Mouse (Mus musculus): Measurements from ENCODE around the gene Chml. TPM values are rescaled to one million over a fixed set of nuclear protein-coding genes. Genes with fewer than 3 reads are reported as not detected.

Gene Chml
- 2.5 and 2.7 TPM in 2 replicates for polyA plus RNA-seq (2015; fragmentation: Nextera tagmentation; extraction: Ambion mirVana)

DNA sequence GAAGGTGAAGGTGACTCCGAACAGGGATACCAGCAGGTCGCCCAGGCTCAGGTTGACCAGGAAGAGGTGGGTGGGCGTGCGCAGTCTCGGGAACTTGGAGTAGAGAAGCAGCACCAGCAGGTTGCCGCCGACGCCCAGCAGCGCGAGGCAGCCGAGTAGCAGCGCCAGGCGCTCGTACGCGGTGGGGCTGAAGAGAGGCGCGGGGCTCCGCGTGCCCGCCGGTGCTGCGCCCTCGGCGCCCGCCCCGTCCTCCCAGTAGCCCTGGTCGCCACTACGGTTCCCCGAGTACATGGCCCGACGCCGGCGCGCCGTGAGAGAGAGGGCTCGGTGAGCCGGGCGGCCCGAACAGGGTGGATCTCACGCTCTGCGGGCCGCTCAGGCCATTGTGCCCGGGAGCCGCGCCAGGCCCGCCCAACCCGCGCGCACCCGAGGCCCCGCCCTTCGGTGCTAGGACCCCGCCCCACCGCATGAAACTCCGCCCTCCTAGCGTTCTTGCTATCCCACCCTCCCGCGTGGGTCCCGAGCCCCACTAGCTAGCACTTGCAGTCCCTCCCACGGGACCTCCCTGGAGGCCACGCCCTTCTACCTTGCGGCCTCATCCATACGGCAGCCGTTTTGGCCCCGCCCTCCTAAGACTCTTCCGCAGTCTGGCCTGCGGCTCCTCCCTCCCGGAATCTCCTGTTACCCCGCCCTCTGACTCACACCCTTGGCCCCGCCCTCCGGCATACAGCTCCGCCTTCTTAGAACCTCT lies at the start of gene Chml, which contains the start of gene Opn3:
Chml (minus strand) TSS at position 656 of the 751 bp plus-strand sequence.
Opn3 (minus strand) TSS at position 531 of the 751 bp plus-strand sequence.
- peak within 1 kb of the TSS; percentile 90 for H3K27ac ChIP-seq
- H3K4me3 ChIP-seq = peak within 1 kb of the TSS; percentile 67
- peaks cover 22% of the 10 kb centered on the region for H3K4me1 ChIP-seq
- H3K4me2 ChIP-seq = peak within 1 kb of the TSS; percentile 93
- ATAC-seq (ENCODE audit: borderline replicate concordance, extremely low read depth, low FRiP score, low TSS enrichment) = peak; percentile 98
- WGBS = under 1% methylated on average over 32 of the region's 73 CpGs
- H3K27me3 ChIP-seq = no peaks in the 10 kb centered on the region
- peak within 1 kb of the TSS; percentile 83 for H3K9ac ChIP-seq
- H3K36me3 ChIP-seq = peaks cover 7% of the 10 kb centered on the region; the same call in 1 of the 2 replicates
- H3K9me3 ChIP-seq = no peaks in the 10 kb centered on the region

DNA sequence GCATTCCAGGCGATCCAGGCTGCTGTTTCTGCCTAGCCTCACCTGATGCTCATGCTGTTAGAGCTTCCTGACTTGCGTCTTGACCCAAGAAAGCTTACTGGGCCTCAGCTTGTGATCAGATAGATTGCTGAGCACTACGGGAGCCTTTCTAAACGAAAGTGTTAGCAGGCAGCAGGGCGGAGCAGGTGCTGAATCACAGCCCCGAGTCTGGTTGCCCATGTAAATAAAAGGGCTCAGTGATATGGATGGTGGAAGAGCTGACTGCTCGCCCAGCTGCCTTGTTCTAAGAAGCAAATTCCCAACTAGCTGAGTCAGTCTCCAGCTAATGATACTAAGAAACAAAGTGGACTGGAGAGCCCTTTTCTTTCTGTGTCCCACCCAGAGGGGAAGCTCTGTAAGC lies 33.1 kb upstream of the Chml start:
- H3K9me3 ChIP-seq = no peaks in the 10 kb centered on the region
- no peak overlapping the region for H3K4me2 ChIP-seq
- H3K4me1 ChIP-seq = no peaks in the 10 kb centered on the region
- H3K27me3 ChIP-seq = no peaks in the 10 kb centered on the region
- H3K36me3 ChIP-seq = no peaks in the 10 kb centered on the region
- H3K4me3 ChIP-seq = no peak overlapping the region
- no peak overlapping the region for H3K9ac ChIP-seq
- no peak overlapping the region for H3K27ac ChIP-seq
- 25% methylated on average over 7 of the region's 7 CpGs for WGBS
- no peak for ATAC-seq (ENCODE audit: borderline replicate concordance, extremely low read depth, low FRiP score, low TSS enrichment)

DNA sequence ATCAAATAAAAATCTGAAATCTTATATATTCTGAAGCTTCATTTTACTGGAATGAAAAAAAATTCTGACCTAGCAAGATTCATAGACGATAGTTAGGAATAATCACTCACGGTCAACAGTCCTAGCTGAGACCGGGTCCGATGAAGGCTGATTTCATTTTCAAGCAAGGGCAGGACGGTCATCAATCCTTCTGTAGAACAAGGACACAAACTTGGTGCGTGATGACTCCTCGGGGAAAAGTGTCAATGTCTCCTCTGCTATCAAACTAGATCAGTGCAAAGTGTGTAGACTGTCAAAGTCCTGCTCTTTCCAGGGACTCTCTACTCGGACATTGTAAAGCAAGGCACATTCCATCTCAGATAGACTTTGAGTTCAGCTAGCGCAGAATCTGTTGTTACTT lies 24.1 kb upstream of the Chml start:
- Histone ChIP-seq H3K4me3 (no peak overlapping the region), H3K9ac (no peak overlapping the region), H3K4me2 (no peak overlapping the region), H3K9me3 (no peaks in the 10 kb centered on the region), H3K36me3 (no peaks in the 10 kb centered on the region), H3K27ac (no peak overlapping the region), H3K4me1 (0 out of 2 replicates have a peak, but pooled peaks cover 3% of the 10 kb centered on the region), H3K27me3 (no peaks in the 10 kb centered on the region)
- ATAC-seq (ENCODE audit: borderline replicate concordance, extremely low read depth, low FRiP score, low TSS enrichment) = no peak
- 82% methylated on average over 9 of the region's 9 CpGs for WGBS

DNA sequence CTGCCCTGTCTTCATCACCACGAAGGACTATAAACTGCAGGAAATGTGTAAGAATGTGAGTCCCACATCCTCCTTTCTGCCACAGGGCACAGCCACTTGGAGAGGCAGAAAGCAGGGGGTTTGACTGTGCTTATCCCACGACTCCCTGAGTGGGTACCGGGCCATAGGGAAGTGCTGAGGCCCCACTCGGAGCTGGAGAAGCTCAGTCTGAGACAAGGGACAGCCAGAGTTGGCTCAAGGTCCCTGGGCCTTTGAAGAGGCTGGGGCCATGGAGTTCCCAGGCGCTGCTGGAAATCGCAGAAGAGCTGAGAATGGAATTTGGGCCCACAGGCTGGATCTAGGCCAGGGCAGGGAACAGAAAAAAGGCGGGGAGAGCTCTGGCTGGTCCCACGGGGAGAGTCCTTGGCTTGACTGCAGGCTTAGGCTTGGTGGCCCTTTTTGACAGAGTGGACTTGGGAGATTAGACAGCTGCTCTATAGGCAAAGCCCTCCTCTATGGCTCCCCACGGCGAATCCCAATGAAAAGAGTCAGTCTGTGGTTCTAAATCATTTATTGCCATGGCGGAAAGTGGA lies 19.7 kb upstream of the Chml start:
- Histone ChIP-seq H3K9me3 (no peaks in the 10 kb centered on the region), H3K27ac (no peak overlapping the region), H3K9ac (no peak overlapping the region), H3K27me3 (no peaks in the 10 kb centered on the region), H3K4me2 (no peak overlapping the region), H3K36me3 (no peaks in the 10 kb centered on the region), H3K4me1 (0 out of 2 replicates have a peak, but pooled peaks cover 3% of the 10 kb centered on the region), H3K4me3 (no peak overlapping the region)
- WGBS = 62% methylated on average over 11 of the region's 11 CpGs
- peak; percentile 55; the same call in 1 of the 2 replicates for ATAC-seq (ENCODE audit: borderline replicate concordance, extremely low read depth, low FRiP score, low TSS enrichment)

GRCm38 (mm10) chr1:175708013-175708412 lies 15.3 kb upstream of the Chml start:
- no peak overlapping the region for H3K9ac ChIP-seq
- H3K4me1 ChIP-seq = 0 out of 2 replicates have a peak, but pooled peaks cover 3% of the 10 kb centered on the region
- no peaks in the 10 kb centered on the region for H3K27me3 ChIP-seq
- ATAC-seq (ENCODE audit: borderline replicate concordance, extremely low read depth, low FRiP score, low TSS enrichment) = no peak
- no peak overlapping the region for H3K4me2 ChIP-seq
- H3K4me3 ChIP-seq = no peak overlapping the region
- H3K27ac ChIP-seq = no peak overlapping the region
- H3K9me3 ChIP-seq = no peaks in the 10 kb centered on the region
- no peaks in the 10 kb centered on the region for H3K36me3 ChIP-seq

DNA sequence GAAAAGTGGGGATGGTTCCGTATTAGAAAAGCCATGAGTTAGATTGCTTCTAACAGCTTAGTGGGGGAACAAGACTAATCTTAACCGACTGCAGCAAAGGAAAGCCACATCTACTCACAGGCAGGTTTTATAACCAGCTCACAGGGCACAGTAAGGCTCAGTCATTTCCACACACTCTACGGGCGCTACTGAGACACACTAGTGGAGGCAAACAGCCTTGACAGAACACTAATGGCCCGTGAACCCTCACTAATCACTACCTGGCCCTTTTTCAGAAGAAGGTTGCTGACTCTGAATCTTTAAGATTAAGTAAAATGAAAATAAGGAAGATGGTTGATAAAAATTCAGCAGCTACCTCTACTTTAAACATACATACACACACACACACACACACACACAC lies 14.9 kb upstream of the Chml start:
- H3K9me3 ChIP-seq = no peaks in the 10 kb centered on the region
- no peaks in the 10 kb centered on the region for H3K27me3 ChIP-seq
- 0 out of 2 replicates have a peak, but pooled peaks cover 3% of the 10 kb centered on the region for H3K4me1 ChIP-seq
- H3K36me3 ChIP-seq = no peaks in the 10 kb centered on the region
- no peak overlapping the region for H3K27ac ChIP-seq
- 67% methylated on average over 5 of the region's 5 CpGs for WGBS
- no peak overlapping the region for H3K4me3 ChIP-seq
- ATAC-seq (ENCODE audit: borderline replicate concordance, extremely low read depth, low FRiP score, low TSS enrichment) = no peak
- H3K4me2 ChIP-seq = no peak overlapping the region
- H3K9ac ChIP-seq = no peak overlapping the region

DNA sequence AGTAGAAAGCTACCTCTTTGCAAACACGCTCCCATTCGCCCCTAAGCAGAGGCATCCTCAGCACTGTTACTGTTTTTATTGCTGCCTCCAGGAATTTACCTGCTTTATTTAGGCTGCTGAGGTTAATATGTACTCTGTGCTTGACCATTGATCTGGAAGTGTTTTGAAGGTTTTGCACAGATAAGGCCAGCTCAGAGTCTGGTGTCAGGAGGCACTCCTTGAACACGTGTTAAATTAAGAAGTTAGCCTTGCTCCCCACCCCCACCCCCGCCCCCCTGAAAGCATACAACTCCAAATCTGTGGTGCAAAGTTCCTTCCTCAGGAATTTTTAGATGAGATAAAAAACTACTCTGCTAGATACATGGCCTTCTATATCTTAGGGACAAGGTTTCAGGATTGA lies 8.4 kb upstream of the Chml start:
- no peak overlapping the region for H3K4me2 ChIP-seq
- ATAC-seq (ENCODE audit: borderline replicate concordance, extremely low read depth, low FRiP score, low TSS enrichment) = no peak
- no peaks in the 10 kb centered on the region for H3K9me3 ChIP-seq
- WGBS = 45% methylated on average over 4 of the region's 4 CpGs
- no peak overlapping the region for H3K27ac ChIP-seq
- H3K4me3 ChIP-seq = no peak overlapping the region
- H3K9ac ChIP-seq = no peak overlapping the region
- H3K27me3 ChIP-seq = no peaks in the 10 kb centered on the region
- H3K4me1 ChIP-seq = no peaks in the 10 kb centered on the region
- no peaks in the 10 kb centered on the region for H3K36me3 ChIP-seq

DNA sequence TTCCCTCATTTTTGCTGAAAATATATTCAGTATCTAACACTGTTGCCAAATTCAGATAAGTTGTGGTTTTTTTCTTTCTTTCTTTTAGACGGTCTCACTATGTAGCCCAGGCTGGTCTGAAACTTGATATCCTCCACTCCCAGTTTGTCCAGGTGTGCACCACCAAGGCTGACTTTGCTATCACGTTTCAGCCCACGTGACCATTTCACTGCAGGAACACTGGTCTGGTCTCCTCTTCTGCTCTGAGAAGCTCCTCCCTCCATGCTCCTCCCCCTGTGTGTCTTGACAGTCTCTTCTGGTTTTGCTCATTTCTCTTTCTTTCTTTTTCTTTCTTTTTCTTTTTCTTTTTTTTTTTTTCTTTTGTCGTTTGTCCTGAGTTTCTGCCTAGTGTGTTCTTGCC lies 7.1 kb upstream of the Chml start:
- H3K4me3 ChIP-seq = no peak overlapping the region
- no peaks in the 10 kb centered on the region for H3K27me3 ChIP-seq
- no peak overlapping the region for H3K9ac ChIP-seq
- no peaks in the 10 kb centered on the region for H3K36me3 ChIP-seq
- no peak overlapping the region for H3K27ac ChIP-seq
- no peaks in the 10 kb centered on the region for H3K4me1 ChIP-seq
- 29% methylated on average over 4 of the region's 4 CpGs for WGBS
- H3K4me2 ChIP-seq = no peak overlapping the region
- H3K9me3 ChIP-seq = no peaks in the 10 kb centered on the region
- no peak for ATAC-seq (ENCODE audit: borderline replicate concordance, extremely low read depth, low FRiP score, low TSS enrichment)

GRCm38 (mm10) chr1:175699375-175699774 lies 6.7 kb upstream of the Chml start:
- H3K9me3 ChIP-seq = no peaks in the 10 kb centered on the region
- no peak overlapping the region for H3K4me3 ChIP-seq
- H3K27me3 ChIP-seq = no peaks in the 10 kb centered on the region
- H3K4me2 ChIP-seq = no peak overlapping the region
- H3K9ac ChIP-seq = no peak overlapping the region
- 48% methylated on average over 3 of the region's 3 CpGs for WGBS
- H3K36me3 ChIP-seq = no peaks in the 10 kb centered on the region
- H3K4me1 ChIP-seq = no peaks in the 10 kb centered on the region
- ATAC-seq (ENCODE audit: borderline replicate concordance, extremely low read depth, low FRiP score, low TSS enrichment) = no peak
- H3K27ac ChIP-seq = no peak overlapping the region

DNA sequence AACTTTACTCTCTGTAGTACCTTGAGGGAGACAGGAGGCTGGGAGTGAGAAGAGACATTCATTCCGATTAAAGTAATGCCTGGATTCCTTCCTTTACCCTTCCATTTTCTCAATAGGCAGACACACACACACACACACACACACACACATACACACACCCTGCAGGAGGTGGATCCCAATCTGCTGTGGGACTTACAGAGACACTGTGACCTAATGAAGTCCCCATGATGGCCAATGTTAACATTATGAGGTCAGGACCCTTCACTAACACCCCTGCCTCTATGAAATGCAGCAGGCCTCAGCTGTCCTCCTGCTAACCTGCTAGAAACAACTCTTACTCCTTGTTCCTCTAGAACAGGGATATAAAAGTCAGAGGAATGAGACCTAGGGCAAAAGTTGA lies 5.6 kb upstream of the Chml start, which contains the start of gene Wdr64:
Wdr64 (plus strand) TSS at position 301 of the 400 bp plus-strand sequence.
- ATAC-seq (ENCODE audit: borderline replicate concordance, extremely low read depth, low FRiP score, low TSS enrichment) = no peak
- WGBS = 69% methylated on average over 1 of the region's 1 CpGs
- Histone ChIP-seq H3K4me2 (no peak within 1 kb of the TSS), H3K27me3 (no peaks in the 10 kb centered on the region), H3K36me3 (no peaks in the 10 kb centered on the region), H3K9ac (no peak within 1 kb of the TSS), H3K4me3 (no peak within 1 kb of the TSS), H3K27ac (no peak within 1 kb of the TSS), H3K9me3 (no peaks in the 10 kb centered on the region), H3K4me1 (0 out of 2 replicates have a peak, but pooled peaks cover 6% of the 10 kb centered on the region)

- Histone ChIP-seq H3K4me3 (peak overlapping the region; percentile 67), H3K4me2 (peak overlapping the region; percentile 93), H3K9me3 (no peaks in the 10 kb centered on the region), H3K9ac (no peak overlapping the region), H3K27ac (no peak overlapping the region), H3K36me3 (no peaks in the 10 kb centered on the region), H3K27me3 (no peaks in the 10 kb centered on the region), H3K4me1 (peaks cover 22% of the 10 kb centered on the region)
- WGBS = 30% methylated on average over 12 of the region's 12 CpGs
- ATAC-seq (ENCODE audit: borderline replicate concordance, extremely low read depth, low FRiP score, low TSS enrichment) = no peak
Measured at GRCm38 (mm10) chr1:175693429-175693960, 794 bp upstream of the Chml start.

GRCm38 (mm10) chr1:175692997-175693361 lies 278 bp upstream of the Chml start:
- H3K4me3 ChIP-seq = peak overlapping the region; percentile 67
- ATAC-seq (ENCODE audit: borderline replicate concordance, extremely low read depth, low FRiP score, low TSS enrichment) = no peak
- no peaks in the 10 kb centered on the region for H3K9me3 ChIP-seq
- H3K27ac ChIP-seq = no peak overlapping the region
- H3K36me3 ChIP-seq = 0 out of 2 replicates have a peak, but pooled peaks cover 3% of the 10 kb centered on the region
- no peaks in the 10 kb centered on the region for H3K27me3 ChIP-seq
- peaks cover 22% of the 10 kb centered on the region for H3K4me1 ChIP-seq
- H3K9ac ChIP-seq = peak overlapping the region; percentile 41; the same call in 1 of the 2 replicates
- H3K4me2 ChIP-seq = peak overlapping the region; percentile 93
- 2% methylated on average over 15 of the region's 17 CpGs for WGBS
